Mouse (Mus musculus): ENCODE data around the gene Txnrd1.

The Txnrd1 gene

GRCm38 (mm10) chr10:82866356-82866755, 32.6 kb downstream of the Txnrd1 start, which contains the start of gene Eid3:
Eid3 (plus strand) TSS chr10:82866626.
- no peak for DNase-seq (ENCODE audit: low spot score in 2 of 2)

GRCm38 (mm10) chr10:82866832-82867231, 33.1 kb downstream of the Txnrd1 start:
- DNase-seq (ENCODE audit: low spot score in 2 of 2) = no peak

GRCm38 (mm10) chr10:82868418-82869086, 34.8 kb downstream of the Txnrd1 start:
- no peak for DNase-seq (ENCODE audit: low spot score in 2 of 2)

GRCm38 (mm10) chr10:82875446-82875845, 41.7 kb downstream of the Txnrd1 start:
- DNase-seq (ENCODE audit: low spot score in 2 of 2) = peak in 1 of 2 experiments; percentile 13

- DNase-seq (ENCODE audit: low spot score in 2 of 2) = no peak
Measured at GRCm38 (mm10) chr10:82876076-82876796, 42.5 kb downstream of the Txnrd1 start.

GRCm38 (mm10) chr10:82887354-82887753, 53.6 kb downstream of the Txnrd1 start:
- no peak for DNase-seq (ENCODE audit: low spot score in 2 of 2)

GRCm38 (mm10) chr10:82888576-82888975, 54.8 kb downstream of the Txnrd1 start:
- DNase-seq (ENCODE audit: low spot score in 2 of 2) = no peak

- peak; percentile 52 to 75 for DNase-seq (ENCODE audit: low spot score in 2 of 2)
Measured at GRCm38 (mm10) chr10:82889447-82889973, 55.8 kb downstream of the Txnrd1 start.

GRCm38 (mm10) chr10:82890936-82891335, 57.2 kb downstream of the Txnrd1 start:
- DNase-seq (ENCODE audit: low spot score in 2 of 2) = no peak

- DNase-seq (ENCODE audit: low spot score in 2 of 2) = no peak
Measured at GRCm38 (mm10) chr10:82891427-82891826, 57.7 kb downstream of the Txnrd1 start.

- DNase-seq (ENCODE audit: low spot score in 2 of 2) = no peak
Measured at GRCm38 (mm10) chr10:82892442-82893055, 58.8 kb downstream of the Txnrd1 start.

GRCm38 (mm10) chr10:82893872-82894650, 60.3 kb downstream of the Txnrd1 start:
- DNase-seq (ENCODE audit: low spot score in 2 of 2) = no peak

- DNase-seq (ENCODE audit: low spot score in 2 of 2) = no peak
Measured at GRCm38 (mm10) chr10:82897936-82898335, 64.2 kb downstream of the Txnrd1 start.

GRCm38 (mm10) chr10:82898893-82899292, 65.1 kb downstream of the Txnrd1 start:
- DNase-seq (ENCODE audit: low spot score in 2 of 2) = no peak

- no peak for DNase-seq (ENCODE audit: low spot score in 2 of 2)
Measured at GRCm38 (mm10) chr10:82899810-82900421, 66.2 kb downstream of the Txnrd1 start.

- DNase-seq (ENCODE audit: low spot score in 2 of 2) = no peak
Measured at GRCm38 (mm10) chr10:82900546-82900945, 66.8 kb downstream of the Txnrd1 start.

GRCm38 (mm10) chr10:82901436-82901835, 67.7 kb downstream of the Txnrd1 start:
- peak; percentile 67 to 82 for DNase-seq (ENCODE audit: low spot score in 2 of 2)

- no peak for DNase-seq (ENCODE audit: low spot score in 2 of 2)
Measured at GRCm38 (mm10) chr10:82908526-82908925, 74.8 kb downstream of the Txnrd1 start.

GRCm38 (mm10) chr10:82909382-82909781, 75.6 kb downstream of the Txnrd1 start:
- peak in 1 of 2 experiments; percentile 35 for DNase-seq (ENCODE audit: low spot score in 2 of 2)

- DNase-seq (ENCODE audit: low spot score in 2 of 2) = no peak
Measured at GRCm38 (mm10) chr10:82910198-82910597, 76.4 kb downstream of the Txnrd1 start.

- no peak for DNase-seq (ENCODE audit: low spot score in 2 of 2)
Measured at GRCm38 (mm10) chr10:82913238-82913637, 79.5 kb downstream of the Txnrd1 start.

Data from heart, adult 9 months (tissue).